Mouse (Mus musculus): ENCODE measurements around the gene Ccdc122. TPM values are rescaled to one million over a fixed set of nuclear protein-coding genes. Genes with fewer than 3 reads are reported as not detected.
A peak's percentile ranks its signal among the peaks of the same experiment; 100 is the strongest.
"Not testable (repeated sequence)": the region's sequence is repeated elsewhere in the genome, so short reads cannot be mapped to it uniquely, and the experiment has no call there.

Gene Ccdc122
- polyA plus RNA-seq, 1 experiment from 2014 or later, result 3.3 TPM

GRCm38 (mm10) chr14:77033391-77033790 is 3.2 kb upstream of the Ccdc122 start:
- Histone ChIP-seq H3K9ac (no peak overlapping the region), H3K4me1 (replicated peaks) (no peaks in the 10 kb centered on the region; the same call in 1 of the 2 replicates), H3K4me2 (replicated peaks) (no peak overlapping the region), H3K4me3 (replicated peaks) (no peak overlapping the region), H3K9me3 (no peaks in the 10 kb centered on the region), H3K27me3 (replicated peaks) (no peaks in the 10 kb centered on the region), H3K27ac (no peak overlapping the region), H3K36me3 (no peaks in the 10 kb centered on the region)
- 87% methylated on average over 3 of the region's 3 CpGs for WGBS
- no peak for ATAC-seq

GRCm38 (mm10) chr14:77034175-77034915 is 2.2 kb upstream of the Ccdc122 start:
- H3K27ac ChIP-seq, result no peak overlapping the region

DNA sequence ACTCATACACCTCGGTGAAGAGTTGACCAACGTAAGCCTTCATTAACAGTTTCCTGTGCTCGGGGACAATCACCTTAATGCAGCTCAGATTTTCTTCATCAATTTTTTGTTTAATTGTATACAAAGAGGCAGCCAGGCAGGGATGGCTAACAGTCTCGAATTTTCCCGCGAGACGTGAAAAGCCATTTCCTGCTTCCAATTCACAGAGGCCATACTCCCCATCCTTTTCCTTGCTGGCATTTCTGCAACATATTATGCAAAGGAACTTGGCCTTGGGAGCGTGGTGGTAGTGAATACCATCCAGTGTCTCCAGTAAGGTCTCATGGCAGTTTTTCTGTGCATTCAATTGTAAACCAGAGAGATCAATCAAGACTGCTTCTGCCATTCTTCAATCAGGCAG is 1.6 kb upstream of the Ccdc122 start:
- Histone ChIP-seq H3K4me1 (replicated peaks) (no peaks in the 10 kb centered on the region; the same call in 1 of the 2 replicates), H3K9me3 (no peaks in the 10 kb centered on the region), H3K27me3 (replicated peaks) (no peaks in the 10 kb centered on the region), H3K9ac (no peak overlapping the region), H3K4me3 (replicated peaks) (no peak overlapping the region), H3K36me3 (no peaks in the 10 kb centered on the region), H3K4me2 (replicated peaks) (no peak overlapping the region), H3K27ac (no peak overlapping the region)
- ATAC-seq, result no peak
- WGBS, result 81% methylated on average over 8 of the region's 8 CpGs

More at GRCm38 (mm10) chr14:77034175-77034915, 2.2 kb upstream of the Ccdc122 start:
- no peaks in the 10 kb centered on the region for H3K36me3 ChIP-seq
- no peak for ATAC-seq
- H3K4me2 ChIP-seq (replicated peaks), result no peak overlapping the region
- no peak overlapping the region for H3K9ac ChIP-seq
- H3K9me3 ChIP-seq, result no peaks in the 10 kb centered on the region
- WGBS, result 63% methylated on average over 7 of the region's 7 CpGs
- H3K27me3 ChIP-seq (replicated peaks), result no peaks in the 10 kb centered on the region
- no peak overlapping the region for H3K4me3 ChIP-seq (replicated peaks)
- H3K4me1 ChIP-seq (replicated peaks), result no peaks in the 10 kb centered on the region; the same call in 1 of the 2 replicates

DNA sequence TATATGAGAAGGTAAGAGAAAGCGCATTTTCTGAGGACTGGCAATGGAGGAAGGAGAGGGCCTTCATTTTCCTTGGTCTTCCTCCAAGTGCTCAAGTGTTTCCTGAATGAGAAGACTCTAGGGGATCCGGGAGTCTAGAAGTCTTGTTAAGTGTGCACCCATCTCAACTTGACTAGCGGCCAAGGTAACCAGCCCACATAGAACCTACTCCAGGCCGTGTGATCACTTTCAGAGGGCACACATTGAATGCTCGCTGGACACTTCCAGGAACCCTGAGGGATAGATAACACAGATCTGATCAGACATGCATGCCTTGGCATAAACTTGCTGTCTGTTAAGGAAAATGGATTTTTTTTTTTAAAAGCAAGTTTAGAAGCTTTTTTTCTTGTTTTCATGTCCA is 758 bp downstream of the Ccdc122 start:
- Histone ChIP-seq H3K9ac (no peak overlapping the region), H3K4me2 (replicated peaks) (peak overlapping the region; percentile 84), H3K27ac (no peak overlapping the region), H3K36me3 (no peaks in the 10 kb centered on the region), H3K4me3 (replicated peaks) (no peak overlapping the region), H3K9me3 (no peaks in the 10 kb centered on the region), H3K4me1 (replicated peaks) (no peaks in the 10 kb centered on the region; the same call in 1 of the 2 replicates), H3K27me3 (replicated peaks) (no peaks in the 10 kb centered on the region)
- 77% methylated on average over 5 of the region's 5 CpGs for WGBS
- ATAC-seq, result no peak

GRCm38 (mm10) chr14:77037832-77038425 is 1.4 kb downstream of the Ccdc122 start:
- H3K4me2 ChIP-seq (replicated peaks), result no peak overlapping the region
- no peaks in the 10 kb centered on the region for H3K27me3 ChIP-seq (replicated peaks)
- H3K4me1 ChIP-seq (replicated peaks), result no peaks in the 10 kb centered on the region; the same call in 1 of the 2 replicates
- no peak overlapping the region for H3K4me3 ChIP-seq (replicated peaks)
- H3K27ac ChIP-seq, result no peak overlapping the region
- H3K9me3 ChIP-seq, result no peaks in the 10 kb centered on the region
- ATAC-seq, result no peak
- no peaks in the 10 kb centered on the region for H3K36me3 ChIP-seq
- WGBS, result 81% methylated on average over 8 of the region's 8 CpGs
- H3K9ac ChIP-seq, result no peak overlapping the region

GRCm38 (mm10) chr14:77053288-77053687 is 16.7 kb downstream of the Ccdc122 start:
- Histone ChIP-seq H3K4me3 (replicated peaks) (no peak overlapping the region), H3K27me3 (replicated peaks) (no peaks in the 10 kb centered on the region), H3K27ac (no peak overlapping the region), H3K4me2 (replicated peaks) (no peak overlapping the region), H3K36me3 (no peaks in the 10 kb centered on the region), H3K4me1 (replicated peaks) (no peaks in the 10 kb centered on the region), H3K9me3 (no peaks in the 10 kb centered on the region), H3K9ac (no peak overlapping the region)
- ATAC-seq, result no peak

DNA sequence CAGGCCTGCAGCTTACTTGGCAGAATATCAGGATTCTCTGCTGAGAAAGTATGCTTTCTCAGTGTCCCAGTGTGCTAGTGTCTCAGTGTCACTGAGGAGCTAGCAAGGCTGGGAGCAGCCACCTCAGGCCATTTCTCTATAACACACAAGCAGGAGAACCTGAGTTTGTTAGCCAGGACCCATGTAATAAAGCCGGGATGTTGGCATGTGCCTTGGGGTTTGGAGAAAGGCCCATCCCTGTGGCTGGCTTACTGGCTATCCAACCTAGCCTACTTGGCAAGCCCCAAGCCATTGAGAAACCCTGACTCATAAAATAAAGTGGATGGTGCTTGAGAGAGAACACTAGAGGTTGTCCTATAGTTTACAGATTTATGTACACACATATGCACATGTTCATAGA is 32.8 kb downstream of the Ccdc122 start:
- WGBS, result 80% methylated on average over 1 of the region's 1 CpGs
- ATAC-seq, result no peak
- Histone ChIP-seq H3K27me3 (replicated peaks) (no peaks in the 10 kb centered on the region), H3K9ac (no peak overlapping the region), H3K27ac (no peak overlapping the region), H3K4me1 (replicated peaks) (no peaks in the 10 kb centered on the region), H3K36me3 (no peaks in the 10 kb centered on the region), H3K4me3 (replicated peaks) (no peak overlapping the region), H3K4me2 (replicated peaks) (no peak overlapping the region), H3K9me3 (no peaks in the 10 kb centered on the region)

DNA sequence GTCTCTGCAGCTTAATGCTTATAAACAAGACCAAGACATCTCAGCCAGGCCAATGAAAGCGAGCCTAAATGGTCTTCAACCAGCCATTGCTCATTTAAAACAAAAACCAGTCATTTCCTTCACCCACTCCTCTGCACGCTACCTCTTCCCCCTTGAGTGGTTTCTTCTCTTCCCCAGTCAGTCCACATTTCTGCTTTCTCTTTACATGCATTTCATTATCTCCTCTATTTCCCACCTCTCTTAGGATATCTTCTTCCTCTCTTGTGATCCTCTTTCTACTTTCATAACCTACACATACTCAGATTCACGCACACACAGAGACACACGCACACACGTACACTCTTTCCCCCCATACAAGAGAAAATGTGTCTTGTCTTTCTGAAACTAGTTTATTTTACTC is 44.7 kb downstream of the Ccdc122 start:
- ATAC-seq, result no peak
- Histone ChIP-seq H3K36me3 (no peaks in the 10 kb centered on the region), H3K27me3 (replicated peaks) (no peaks in the 10 kb centered on the region), H3K4me3 (replicated peaks) (no peak overlapping the region), H3K9ac (no peak overlapping the region), H3K27ac (no peak overlapping the region), H3K4me2 (replicated peaks) (no peak overlapping the region), H3K4me1 (replicated peaks) (no peaks in the 10 kb centered on the region), H3K9me3 (no peaks in the 10 kb centered on the region)
- 83% methylated on average over 5 of the region's 5 CpGs for WGBS

- no peaks in the 10 kb centered on the region for H3K36me3 ChIP-seq
- H3K9ac ChIP-seq, result no peak overlapping the region
- no peak overlapping the region for H3K27ac ChIP-seq
- no peaks in the 10 kb centered on the region for H3K9me3 ChIP-seq
- no peak overlapping the region for H3K4me3 ChIP-seq (replicated peaks)
- 75% methylated on average over 2 of the region's 2 CpGs for WGBS
- ATAC-seq, result no peak
- no peaks in the 10 kb centered on the region for H3K4me1 ChIP-seq (replicated peaks)
- H3K27me3 ChIP-seq (replicated peaks), result no peaks in the 10 kb centered on the region
- no peak overlapping the region for H3K4me2 ChIP-seq (replicated peaks)
Measured at GRCm38 (mm10) chr14:77100285-77100684, 63.7 kb downstream of the Ccdc122 start.

GRCm38 (mm10) chr14:77110622-77111021 is 74.0 kb downstream of the Ccdc122 start:
- WGBS, result 84% methylated on average over 5 of the region's 5 CpGs

DNA sequence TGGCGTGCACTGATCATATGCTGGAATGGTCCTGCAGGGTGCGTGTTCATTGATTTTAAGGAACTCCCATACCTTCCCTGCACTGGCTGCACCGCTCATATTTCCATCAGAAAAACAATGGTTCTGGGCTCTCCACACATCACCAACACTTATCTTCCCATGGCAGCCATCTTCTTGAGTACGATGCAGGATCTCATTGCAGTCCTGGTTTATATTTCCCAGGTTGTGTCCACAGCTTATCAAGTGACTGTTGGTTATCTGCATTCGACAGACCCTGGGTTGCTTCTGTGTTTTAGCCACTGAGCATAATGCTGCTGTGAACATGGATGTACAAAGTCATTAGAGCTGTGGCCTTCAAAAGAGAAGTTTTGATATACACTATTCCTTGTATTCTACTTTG is 94.0 kb downstream of the Ccdc122 start:
- no peak for ATAC-seq
- no peak overlapping the region for H3K9ac ChIP-seq
- no peaks in the 10 kb centered on the region for H3K36me3 ChIP-seq
- no peaks in the 10 kb centered on the region for H3K4me1 ChIP-seq (replicated peaks)
- no peaks in the 10 kb centered on the region for H3K27me3 ChIP-seq (replicated peaks)
- H3K4me2 ChIP-seq (replicated peaks), result no peak overlapping the region
- H3K9me3 ChIP-seq, result no peaks in the 10 kb centered on the region
- H3K4me3 ChIP-seq (replicated peaks), result no peak overlapping the region
- no peak overlapping the region for H3K27ac ChIP-seq
- WGBS, result 92% methylated on average over 5 of the region's 5 CpGs

More at GRCm38 (mm10) chr14:77110622-77111021, 74.0 kb downstream of the Ccdc122 start:
- not testable (repeated sequence) for H3K27ac ChIP-seq; H3K4me2 ChIP-seq (replicated peaks); H3K36me3 ChIP-seq; H3K9ac ChIP-seq; H3K9me3 ChIP-seq; H3K27me3 ChIP-seq (replicated peaks); H3K4me3 ChIP-seq (replicated peaks); H3K4me1 ChIP-seq (replicated peaks); ATAC-seq

DNA sequence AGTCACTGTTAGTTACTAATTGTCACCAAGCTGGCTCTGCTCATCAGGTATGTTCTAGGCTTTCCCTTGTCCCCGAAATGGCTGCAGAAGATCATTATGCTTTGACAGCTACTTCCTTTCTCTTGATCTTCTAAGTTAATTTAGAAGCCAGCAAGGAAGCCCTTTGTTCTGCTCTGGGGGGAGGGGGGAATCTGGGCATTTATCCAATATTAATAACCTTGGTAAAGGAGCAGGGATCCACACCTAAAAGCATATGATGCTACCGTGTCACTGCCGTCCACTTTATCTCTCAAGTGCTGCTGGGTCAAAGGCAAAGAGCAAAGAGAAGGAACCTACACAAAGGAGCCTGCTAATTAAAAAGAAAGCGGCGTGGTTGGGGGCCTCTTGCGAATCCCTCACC is 100.4 kb downstream of the Ccdc122 start:
- H3K4me3 ChIP-seq (replicated peaks), result no peak overlapping the region
- H3K27ac ChIP-seq, result no peak overlapping the region
- no peak overlapping the region for H3K9ac ChIP-seq
- H3K27me3 ChIP-seq (replicated peaks), result no peaks in the 10 kb centered on the region
- no peaks in the 10 kb centered on the region for H3K4me1 ChIP-seq (replicated peaks)
- no peak overlapping the region for H3K4me2 ChIP-seq (replicated peaks)
- no peaks in the 10 kb centered on the region for H3K9me3 ChIP-seq
- no peaks in the 10 kb centered on the region for H3K36me3 ChIP-seq
- 71% methylated on average over 6 of the region's 6 CpGs for WGBS
- no peak for ATAC-seq

All from intestine, embryonic 15.5 days (tissue).